Mouse (Mus musculus) forebrain, embryonic 16.5 days (tissue): Measurements from ENCODE around the gene 6030408B16Rik. TPM values are rescaled to one million over a fixed set of nuclear protein-coding genes. Genes with fewer than 3 reads are reported as not detected.
A peak's percentile ranks its signal among the peaks of the same experiment; 100 is the strongest.

Experiments used
- ATAC-seq: fragments of 200-750 bp; cut with Nextera tagmentation; 2 replicates; pipeline ENCODE4 v1.8.0; 2017; ENCODE audit warnings: mild to moderate bottlenecking, moderate library complexity
- H3K27ac ChIP-seq: fragments of 300-500 bp; sonication (generic); 2 replicates; pipeline ENCODE4 v1.5.1; 2014; ENCODE audit warnings: low read length, control low read depth
- H3K27me3 ChIP-seq: fragments of 300-500 bp; sonication (generic); replicated peaks from 2 replicates; pipeline ENCODE4 v1.6.1; 2014; ENCODE audit warnings: low read length; ENCODE audit not compliant: control insufficient read depth, insufficient read depth
- H3K36me3 ChIP-seq: fragments of 300-500 bp; sonication (generic); 2 replicates; pipeline ENCODE4 v1.6.1; 2014; ENCODE audit not compliant: control insufficient read depth, insufficient read depth
- H3K4me1 ChIP-seq: fragments of 300-500 bp; sonication (generic); replicated peaks from 2 replicates; pipeline ENCODE4 v1.6.1; 2014; ENCODE audit warnings: low read length; ENCODE audit not compliant: control insufficient read depth, insufficient read depth
- H3K4me2 ChIP-seq: fragments of 300-500 bp; sonication (generic); 2 replicates; pipeline ENCODE4 v1.6.1; 2014; ENCODE audit warnings: mild to moderate bottlenecking, low read length, control low read depth
- H3K4me3 ChIP-seq: fragments of 300-500 bp; sonication (generic); replicated peaks from 2 replicates; pipeline ENCODE4 v1.5.1; 2014; ENCODE audit warnings: mild to moderate bottlenecking, low read length, control low read depth
- H3K9ac ChIP-seq: fragments of 300-500 bp; sonication (generic); replicated peaks from 2 replicates; pipeline ENCODE4 v1.6.1; 2014; ENCODE audit warnings: low read depth, low read length, control low read depth
- H3K9me3 ChIP-seq: fragments of 300-500 bp; sonication (generic); 2 replicates; pipeline ENCODE4 v1.6.1; 2016; ENCODE audit warnings: low read length; ENCODE audit not compliant: control insufficient read depth
- WGBS: fragments of 180-500 bp; shearing (Covaris S2); extraction: QIAGEN DNeasy Blood & Tissue Kit; methylation state at CpG from one replicate; pipeline ENCODE4 v1.1.7; 2014; 5-methylcytosine and 5-hydroxymethylcytosine counted together
- polyA plus RNA-seq: library from polyadenylated mRNA; unstranded; fragments of >200 nt; fragmentation: Nextera tagmentation; extraction: Ambion mirVana; gene quantifications from 2 replicates; pipeline ENCODE4 v1.2.1, GENCODE M21; 2015

6030408B16Rik gene
- polyA plus RNA-seq, 1 experiment from 2014 or later = 0.30 TPM

DNA sequence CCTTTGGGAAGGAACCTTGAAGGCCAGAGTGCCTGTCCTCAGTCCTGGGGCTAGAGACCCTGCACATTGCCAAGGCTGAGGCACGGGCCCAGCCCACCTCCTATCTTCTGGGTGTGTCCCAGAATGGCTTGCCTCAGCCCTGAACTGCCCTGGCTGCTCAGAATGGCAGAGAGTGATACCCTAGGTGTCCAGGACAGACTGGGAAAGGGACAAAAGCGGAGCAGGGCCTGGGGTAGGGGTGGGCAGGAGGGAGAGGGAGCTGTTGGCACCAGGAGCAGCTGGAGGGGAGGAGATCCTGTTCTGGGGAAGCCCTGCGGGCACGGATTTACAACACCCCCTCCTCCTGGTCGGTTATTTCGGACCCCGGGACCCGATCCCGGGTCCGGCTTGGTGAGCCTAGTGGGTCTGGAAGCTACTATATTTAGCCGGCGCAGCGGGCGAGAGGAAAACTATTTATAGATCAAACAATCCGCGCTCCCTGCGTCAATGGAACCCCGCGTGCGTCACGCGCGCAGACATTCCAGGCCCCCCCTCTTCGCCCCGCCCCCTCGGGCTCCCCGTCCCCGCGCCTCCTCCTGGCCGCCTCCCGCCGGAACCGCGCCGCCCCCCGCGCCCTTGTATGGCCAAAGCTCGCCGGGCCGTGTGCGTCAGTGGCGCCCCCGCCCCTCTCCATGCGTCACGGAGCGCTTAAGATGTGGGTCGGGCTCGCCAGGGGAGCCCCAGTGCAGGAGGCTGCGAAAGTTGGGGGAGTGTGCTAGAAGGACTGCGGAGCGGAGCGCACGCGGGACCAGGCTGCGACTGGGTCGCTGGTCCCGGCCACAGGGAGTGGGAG, 26.7 kb upstream of the 6030408B16Rik start:
- peak; percentile 81 for ATAC-seq
- no peak overlapping the region for H3K27ac ChIP-seq
- WGBS = 0% methylated on average over 51 of the region's 57 CpGs

DNA sequence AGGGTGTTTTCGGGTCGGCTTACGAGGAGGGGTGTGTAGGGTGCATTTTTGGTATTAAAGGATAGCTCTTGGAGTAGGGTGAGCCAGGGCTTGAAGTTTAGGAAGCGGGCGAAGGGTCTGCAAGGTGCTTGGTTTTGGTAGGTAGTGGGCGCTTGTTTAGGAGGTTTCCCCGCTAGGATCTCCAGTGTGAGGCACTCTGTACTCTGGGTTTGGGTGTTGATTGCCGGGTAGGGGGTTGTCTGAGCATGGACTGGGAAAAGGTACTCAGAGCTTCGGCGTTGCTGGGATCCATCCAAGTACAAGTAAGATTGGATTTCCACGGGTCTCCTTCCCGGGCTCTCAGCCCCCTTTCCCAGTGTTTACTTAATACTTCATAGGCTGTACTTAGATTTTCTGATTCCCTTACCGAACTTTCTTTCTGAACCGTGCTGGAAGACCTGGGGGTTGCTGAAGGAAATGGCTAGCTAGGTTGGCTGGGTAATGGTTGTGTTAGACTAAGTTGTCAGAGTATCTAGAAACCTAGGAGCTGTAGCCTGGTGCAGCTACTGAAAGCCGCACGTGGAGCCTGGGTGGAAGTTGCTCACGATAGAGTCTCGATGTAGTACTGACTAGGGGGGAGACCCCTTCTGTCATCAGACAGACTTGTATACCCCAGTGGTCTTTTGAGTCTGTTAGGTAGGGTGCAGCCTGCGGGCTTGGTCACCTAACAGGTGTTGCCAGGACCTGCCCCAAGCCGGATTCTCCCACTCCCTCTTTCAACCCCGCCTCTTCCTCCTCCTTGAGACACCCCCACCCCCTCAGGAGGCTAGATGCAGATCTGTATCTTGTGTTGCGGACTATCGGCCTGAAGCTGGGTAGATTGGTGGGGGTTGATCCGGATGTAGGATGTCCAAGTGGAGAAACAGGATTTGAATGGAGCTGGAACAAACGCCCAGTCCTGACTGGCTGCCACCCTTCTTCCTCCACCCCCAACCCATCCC, 25.7 kb upstream of the 6030408B16Rik start:
- Histone ChIP-seq H3K4me2 (peak overlapping the region; percentile 69), H3K9me3 (no peaks in the 10 kb centered on the region), H3K4me1 (peaks cover 12% of the 10 kb centered on the region), H3K9ac (peak overlapping the region; percentile 54), H3K27ac (no peak overlapping the region), H3K27me3 (peaks cover 8% of the 10 kb centered on the region; the same call in 1 of the 2 replicates), H3K4me3 (peak overlapping the region; percentile 44), H3K36me3 (no peaks in the 10 kb centered on the region)
- 8% methylated on average over 25 of the region's 25 CpGs for WGBS
- ATAC-seq = no peak

More for the DNA sequence above, 26.7 kb upstream of the 6030408B16Rik start:
- Histone ChIP-seq H3K9ac (peak overlapping the region; percentile 54), H3K27me3 (peaks cover 8% of the 10 kb centered on the region; the same call in 1 of the 2 replicates), H3K9me3 (no peaks in the 10 kb centered on the region), H3K36me3 (no peaks in the 10 kb centered on the region), H3K4me2 (peak overlapping the region; percentile 69), H3K4me1 (peaks cover 12% of the 10 kb centered on the region), H3K4me3 (peak overlapping the region; percentile 44)

DNA sequence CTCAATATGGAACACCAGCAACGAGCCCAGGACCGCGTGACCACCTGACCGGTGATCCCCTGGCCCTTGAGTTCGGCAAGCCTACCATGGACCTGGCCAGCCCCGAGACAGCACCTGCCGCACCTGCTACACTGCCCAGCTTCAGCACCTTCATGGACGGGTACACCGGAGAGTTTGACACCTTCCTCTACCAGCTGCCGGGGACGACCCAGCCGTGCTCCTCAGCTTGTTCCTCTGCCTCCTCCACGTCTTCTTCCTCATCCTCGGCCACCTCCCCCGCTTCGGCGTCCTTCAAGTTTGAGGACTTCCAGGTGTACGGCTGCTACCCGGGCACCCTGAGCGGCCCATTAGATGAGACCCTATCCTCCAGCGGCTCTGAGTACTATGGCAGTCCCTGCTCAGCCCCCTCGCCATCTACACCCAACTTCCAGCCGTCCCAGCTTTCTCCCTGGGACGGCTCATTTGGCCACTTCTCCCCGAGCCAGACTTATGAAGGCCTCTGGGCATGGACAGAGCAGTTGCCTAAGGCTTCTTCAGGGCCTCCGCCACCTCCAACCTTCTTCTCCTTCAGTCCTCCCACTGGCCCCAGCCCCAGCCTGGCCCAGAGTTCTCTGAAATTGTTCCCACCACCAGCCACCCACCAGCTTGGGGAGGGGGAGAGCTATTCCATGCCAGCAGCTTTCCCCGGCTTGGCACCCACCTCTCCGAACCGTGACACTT, 22.8 kb upstream of the 6030408B16Rik start:
- WGBS = 91% methylated on average over 29 of the region's 29 CpGs
- Histone ChIP-seq H3K4me3 (no peak overlapping the region), H3K4me1 (peaks cover 12% of the 10 kb centered on the region), H3K4me2 (no peak overlapping the region), H3K27ac (no peak overlapping the region), H3K36me3 (peaks cover 2% of the 10 kb centered on the region; the same call in 1 of the 2 replicates), H3K9me3 (no peaks in the 10 kb centered on the region), H3K9ac (no peak overlapping the region), H3K27me3 (peaks cover 8% of the 10 kb centered on the region; the same call in 1 of the 2 replicates)
- no peak for ATAC-seq

DNA sequence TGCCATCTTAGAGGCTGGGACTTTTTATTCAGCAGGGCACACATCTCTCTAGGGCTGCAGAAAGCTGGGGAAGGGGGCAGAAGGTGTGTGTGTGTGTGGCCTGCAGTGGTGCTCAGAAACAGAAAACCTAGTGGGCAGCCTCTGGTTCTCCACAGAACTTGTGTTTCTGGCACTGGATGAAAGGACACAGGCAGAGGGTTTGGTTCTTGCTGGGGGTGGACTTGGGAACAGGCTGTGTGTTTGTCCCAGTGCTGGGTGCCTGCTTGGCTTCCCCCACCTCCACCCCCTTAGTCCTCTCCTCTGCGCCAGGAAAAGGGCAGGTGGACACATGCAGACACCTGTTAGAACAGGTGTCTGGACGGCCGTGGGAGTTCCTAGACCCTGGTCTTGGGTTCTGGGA, 21.9 kb upstream of the 6030408B16Rik start:
- no peak for ATAC-seq
- Histone ChIP-seq H3K27ac (no peak overlapping the region), H3K9ac (no peak overlapping the region), H3K9me3 (no peaks in the 10 kb centered on the region), H3K36me3 (peaks cover 2% of the 10 kb centered on the region; the same call in 1 of the 2 replicates), H3K4me3 (no peak overlapping the region), H3K4me1 (peaks cover 5% of the 10 kb centered on the region), H3K4me2 (no peak overlapping the region), H3K27me3 (0 out of 2 replicates have a peak, but pooled peaks cover 3% of the 10 kb centered on the region)
- 83% methylated on average over 3 of the region's 3 CpGs for WGBS

DNA sequence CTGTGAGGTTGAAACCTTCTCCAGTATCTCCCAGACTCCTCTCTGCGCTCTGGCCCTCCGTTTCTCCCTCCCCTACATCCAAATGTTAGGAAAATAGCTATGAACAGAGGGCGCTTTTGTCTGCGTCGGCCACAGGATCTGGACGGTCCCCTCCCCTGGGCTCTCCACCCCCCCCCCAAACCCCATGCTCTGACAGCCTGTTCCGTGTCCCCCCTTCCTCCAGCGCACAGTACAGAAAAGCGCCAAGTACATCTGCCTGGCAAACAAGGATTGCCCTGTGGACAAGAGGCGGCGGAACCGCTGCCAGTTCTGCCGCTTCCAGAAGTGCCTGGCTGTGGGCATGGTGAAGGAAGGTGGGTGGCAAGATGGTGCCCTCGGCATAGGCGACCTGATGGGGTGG, 21.5 kb upstream of the 6030408B16Rik start:
- Histone ChIP-seq H3K27ac (no peak overlapping the region), H3K9ac (no peak overlapping the region)
- WGBS = 79% methylated on average over 15 of the region's 15 CpGs

DNA sequence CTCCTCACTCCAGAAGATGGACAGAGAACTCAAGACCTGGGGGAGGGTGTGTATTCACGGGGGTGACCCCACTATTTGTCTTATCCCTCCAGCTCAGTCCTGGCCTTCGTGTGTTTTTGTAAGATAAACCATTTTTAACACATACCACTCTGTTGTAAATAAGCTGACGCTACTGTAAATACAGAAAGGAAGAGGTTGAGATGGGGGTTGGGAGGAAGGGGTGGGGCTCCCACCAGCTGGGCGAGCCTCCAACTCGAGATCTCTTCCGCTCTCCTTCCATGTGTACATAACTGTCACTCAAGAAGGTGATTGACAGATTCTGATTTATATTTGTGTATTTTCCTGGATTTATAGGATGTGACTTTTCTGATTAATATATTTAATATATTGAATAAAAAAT, 18.6 kb upstream of the 6030408B16Rik start:
- Histone ChIP-seq H3K27me3 (no peaks in the 10 kb centered on the region), H3K9me3 (no peaks in the 10 kb centered on the region), H3K4me3 (no peak overlapping the region), H3K36me3 (peaks cover 2% of the 10 kb centered on the region; the same call in 1 of the 2 replicates), H3K27ac (no peak overlapping the region), H3K9ac (no peak overlapping the region), H3K4me1 (no peaks in the 10 kb centered on the region; the same call in 1 of the 2 replicates), H3K4me2 (no peak overlapping the region)
- 77% methylated on average over 6 of the region's 6 CpGs for WGBS
- no peak for ATAC-seq

More for the DNA sequence above, 21.5 kb upstream of the 6030408B16Rik start:
- H3K9me3 ChIP-seq = no peaks in the 10 kb centered on the region
- H3K4me3 ChIP-seq = no peak overlapping the region
- 0 out of 2 replicates have a peak, but pooled peaks cover 3% of the 10 kb centered on the region for H3K27me3 ChIP-seq
- ATAC-seq = no peak
- H3K4me1 ChIP-seq = peaks cover 2% of the 10 kb centered on the region; the same call in 1 of the 2 replicates
- peaks cover 2% of the 10 kb centered on the region; the same call in 1 of the 2 replicates for H3K36me3 ChIP-seq
- H3K4me2 ChIP-seq = no peak overlapping the region

DNA sequence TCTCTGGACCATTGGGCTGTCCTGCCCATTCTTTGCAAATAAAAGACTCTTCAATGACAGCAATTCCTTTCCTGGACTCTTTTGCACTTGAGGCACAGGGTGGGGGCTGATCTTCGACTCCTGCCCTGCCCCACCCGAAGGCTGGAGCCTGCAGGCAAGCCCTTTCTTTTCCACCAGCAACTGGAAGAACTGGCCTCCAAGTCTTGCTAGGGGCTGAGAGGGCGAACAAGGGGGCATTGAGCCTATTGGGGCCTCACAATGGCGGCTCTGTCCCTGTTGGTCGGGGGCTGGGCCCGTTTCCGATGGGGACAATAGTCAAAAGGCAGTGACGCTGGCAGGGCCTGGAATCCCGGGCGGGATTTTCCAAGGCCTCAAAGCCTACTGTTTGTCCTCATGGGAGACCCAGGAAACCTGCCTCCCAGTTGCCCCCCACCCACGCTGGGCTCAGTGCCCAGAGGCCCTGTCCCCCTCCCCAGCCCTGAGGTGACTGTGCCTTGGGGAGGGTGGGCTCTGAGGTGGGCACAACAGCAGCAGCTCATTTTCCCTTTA, 15.6 kb upstream of the 6030408B16Rik start:
- no peaks in the 10 kb centered on the region; the same call in 1 of the 2 replicates for H3K4me1 ChIP-seq
- H3K27me3 ChIP-seq = no peaks in the 10 kb centered on the region
- no peak overlapping the region for H3K9ac ChIP-seq
- ATAC-seq = peak; percentile 45; the same call in 1 of the 2 replicates
- no peak overlapping the region for H3K27ac ChIP-seq
- WGBS = 6% methylated on average over 11 of the region's 11 CpGs
- H3K4me2 ChIP-seq = no peak overlapping the region
- peaks cover 2% of the 10 kb centered on the region; the same call in 1 of the 2 replicates for H3K36me3 ChIP-seq
- no peaks in the 10 kb centered on the region for H3K9me3 ChIP-seq
- H3K4me3 ChIP-seq = no peak overlapping the region

DNA sequence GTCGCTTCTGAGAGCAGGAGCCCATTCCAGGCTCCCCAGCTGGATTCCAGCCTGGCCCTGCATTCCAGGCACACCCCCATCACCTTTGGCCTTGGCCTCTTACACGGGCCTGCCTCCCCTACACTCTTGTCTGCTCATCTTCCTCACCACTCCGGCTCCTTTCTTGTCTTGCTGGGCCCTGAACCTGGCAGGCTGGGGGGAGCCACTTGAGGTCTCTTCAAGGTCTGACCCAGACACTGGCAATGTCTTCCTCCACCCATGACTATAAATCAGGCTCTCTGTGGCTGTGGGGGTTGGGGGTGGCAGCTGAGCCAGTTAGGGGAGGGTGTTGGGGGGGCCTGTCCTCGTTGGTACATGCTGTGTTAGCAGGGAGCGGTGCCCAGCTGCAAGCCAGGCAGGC, 14.4 kb upstream of the 6030408B16Rik start:
- Histone ChIP-seq H3K9ac (no peak overlapping the region), H3K4me2 (no peak overlapping the region), H3K9me3 (no peaks in the 10 kb centered on the region), H3K27me3 (no peaks in the 10 kb centered on the region), H3K27ac (no peak overlapping the region), H3K36me3 (no peaks in the 10 kb centered on the region), H3K4me1 (no peaks in the 10 kb centered on the region; the same call in 1 of the 2 replicates), H3K4me3 (no peak overlapping the region)
- 68% methylated on average over 5 of the region's 5 CpGs for WGBS
- ATAC-seq = no peak
